Mouse (Mus musculus) kidney, adult 8-10 months (tissue): ENCODE results near the gene Celf2.

Source experiments
- DNase-seq, 2 experiments: peaks; one replicate each; pipeline ENCODE4 v3.0.0; 2022

Celf2 gene

DNA sequence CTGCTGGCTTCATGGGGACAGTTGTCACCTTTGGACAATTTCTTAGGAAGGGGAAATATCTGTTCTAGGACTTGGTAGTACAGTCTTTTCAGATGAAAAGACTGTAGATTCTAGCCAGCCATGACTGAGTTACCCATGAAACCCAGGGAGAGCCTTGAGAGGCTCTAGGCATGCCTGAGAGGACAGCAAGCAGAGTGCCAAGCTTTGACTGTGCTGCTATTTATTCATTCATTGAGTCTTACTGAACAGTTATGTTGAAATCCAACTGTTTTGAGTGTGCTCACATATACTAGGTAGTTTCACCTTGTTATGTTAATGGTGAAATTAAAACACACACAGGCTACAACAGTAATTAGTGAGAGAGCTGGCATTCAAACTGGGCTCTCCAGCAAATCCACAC, 971.3 kb downstream of the Celf2 start:
- DNase-seq = no peak

DNA sequence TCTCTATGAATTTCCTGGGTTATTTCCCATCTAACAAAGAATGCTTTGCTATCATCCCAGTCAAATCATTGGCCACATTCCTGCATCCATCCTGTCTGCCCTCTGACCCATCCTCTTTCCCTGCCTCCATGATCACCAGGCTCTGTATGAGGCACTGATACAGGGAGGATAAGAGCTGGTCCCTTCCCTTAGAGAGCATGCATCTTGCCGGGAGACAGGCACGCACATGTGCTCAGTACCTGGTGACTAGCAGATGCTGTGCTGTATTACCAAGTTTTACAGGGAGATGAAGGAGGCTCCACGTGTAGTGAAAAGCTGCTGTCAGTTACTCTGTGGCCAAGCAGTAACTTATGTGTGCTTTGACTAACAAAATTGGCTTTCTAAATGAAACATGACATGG, 972.0 kb downstream of the Celf2 start:
- DNase-seq = no peak

DNA sequence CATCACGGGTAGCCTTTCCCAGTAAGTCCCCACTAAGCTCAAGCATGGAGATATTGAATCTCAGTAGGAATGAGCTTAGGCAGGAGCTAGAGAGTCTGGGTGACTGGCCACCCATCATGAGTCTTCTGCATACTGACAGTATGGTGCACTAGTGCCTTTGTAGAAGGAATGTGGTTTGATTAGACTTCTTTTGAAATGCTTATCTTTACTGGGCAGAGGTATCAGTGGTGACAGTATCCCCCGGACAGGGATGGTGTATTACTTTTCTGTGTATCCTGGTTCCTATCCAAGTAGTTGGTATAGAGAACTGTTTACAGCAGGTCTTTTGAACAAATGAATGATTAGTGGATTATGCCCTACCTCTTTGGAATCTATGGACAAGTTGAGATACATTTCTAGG, 973.0 kb downstream of the Celf2 start:
- no peak for DNase-seq

DNA sequence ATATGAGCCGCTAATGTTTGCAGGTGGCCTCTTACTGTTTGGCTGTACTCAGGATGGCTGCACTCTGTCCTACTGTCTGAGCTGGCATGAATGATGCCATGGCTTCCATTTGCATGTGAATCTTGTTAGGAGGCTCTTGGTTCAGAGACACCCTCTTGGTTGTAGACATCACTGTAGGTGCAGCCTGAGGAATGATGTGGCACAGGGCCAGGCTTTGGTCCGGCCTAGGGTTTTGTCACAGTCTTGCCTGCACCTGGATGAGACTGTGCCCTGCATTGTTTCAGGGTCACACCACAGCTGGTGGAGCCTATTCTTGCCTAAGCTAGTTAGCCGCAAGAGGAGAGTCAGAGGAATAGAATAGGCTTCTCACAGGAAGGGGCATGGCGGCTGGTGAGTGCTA, 977.0 kb downstream of the Celf2 start:
- DNase-seq = no peak

DNA sequence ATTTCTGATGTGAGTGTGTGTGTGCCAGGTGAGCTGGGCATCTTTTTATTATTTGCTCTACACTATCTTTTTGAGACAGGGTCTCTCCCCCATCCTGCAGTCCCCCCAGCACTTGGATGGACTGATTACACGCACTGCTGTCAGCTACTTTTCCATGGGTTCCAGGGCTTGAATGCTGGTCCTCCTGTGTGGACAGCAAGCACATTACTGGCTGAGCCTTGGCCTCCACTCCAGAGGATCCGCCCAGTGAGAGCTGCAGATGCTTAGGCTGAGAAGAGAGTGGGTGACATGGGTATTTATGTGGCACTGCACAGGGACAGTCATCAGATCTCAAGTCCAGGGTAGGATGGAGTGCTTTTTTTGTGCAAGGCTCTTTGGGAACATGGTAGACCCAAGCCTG, 981.3 kb downstream of the Celf2 start:
- DNase-seq = no peak

DNA sequence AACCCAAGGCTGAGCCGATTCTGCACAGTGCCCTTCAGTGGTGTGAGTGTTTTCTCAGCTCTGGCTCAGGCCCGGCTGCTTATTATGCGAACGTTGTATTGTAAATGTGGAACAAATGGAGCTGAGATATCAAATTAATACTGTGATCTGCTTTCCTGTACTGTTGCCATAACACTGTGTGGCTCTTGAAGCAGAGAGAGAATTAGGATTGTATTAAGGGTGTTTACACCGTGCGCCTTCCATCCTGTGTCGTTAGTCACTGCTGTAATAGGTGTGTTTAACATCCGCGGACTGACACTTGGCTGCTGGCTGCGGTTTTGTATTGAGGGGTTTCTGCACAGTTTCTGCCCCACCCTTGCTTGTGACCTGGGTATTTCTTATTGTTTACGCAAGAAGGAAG, 982.5 kb downstream of the Celf2 start:
- no peak for DNase-seq

DNA sequence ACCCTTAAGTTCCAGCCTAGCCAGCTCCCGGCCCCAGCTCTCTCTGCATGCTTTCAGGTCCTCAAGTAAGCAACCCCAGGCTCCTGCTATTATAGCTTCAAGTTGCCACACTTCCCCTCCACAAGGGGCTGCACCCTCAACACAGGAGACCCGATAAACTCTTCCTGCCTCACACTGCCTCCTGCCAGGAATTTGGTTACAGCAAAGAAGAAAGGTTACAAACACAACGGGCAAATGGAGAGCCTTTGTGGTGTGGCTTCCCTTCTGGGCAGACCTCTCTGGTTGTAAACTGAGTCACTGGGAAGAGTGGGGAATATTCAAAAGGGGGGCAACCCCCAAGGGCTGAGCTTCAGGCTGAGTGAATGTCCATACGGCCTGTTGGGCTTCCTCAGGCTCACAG, 983.1 kb downstream of the Celf2 start:
- no peak for DNase-seq

DNA sequence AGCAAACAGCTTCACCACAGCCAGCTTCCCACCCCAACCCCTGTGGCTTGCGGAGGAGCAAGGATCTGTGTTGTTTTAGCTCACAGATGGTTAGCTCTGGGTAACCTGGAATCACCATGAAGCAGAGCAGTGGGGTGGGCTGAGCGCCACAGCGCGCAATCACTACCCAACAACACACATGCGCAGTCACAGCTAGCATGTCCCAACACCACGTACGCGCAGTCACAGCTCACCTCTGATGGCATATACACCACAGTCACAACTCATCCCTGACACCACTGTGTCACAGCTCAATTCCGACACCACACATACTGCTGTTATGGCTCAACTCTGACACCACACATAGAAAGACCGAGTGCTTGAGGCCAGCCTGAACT, 985.5 kb downstream of the Celf2 start:
- no peak for DNase-seq

DNA sequence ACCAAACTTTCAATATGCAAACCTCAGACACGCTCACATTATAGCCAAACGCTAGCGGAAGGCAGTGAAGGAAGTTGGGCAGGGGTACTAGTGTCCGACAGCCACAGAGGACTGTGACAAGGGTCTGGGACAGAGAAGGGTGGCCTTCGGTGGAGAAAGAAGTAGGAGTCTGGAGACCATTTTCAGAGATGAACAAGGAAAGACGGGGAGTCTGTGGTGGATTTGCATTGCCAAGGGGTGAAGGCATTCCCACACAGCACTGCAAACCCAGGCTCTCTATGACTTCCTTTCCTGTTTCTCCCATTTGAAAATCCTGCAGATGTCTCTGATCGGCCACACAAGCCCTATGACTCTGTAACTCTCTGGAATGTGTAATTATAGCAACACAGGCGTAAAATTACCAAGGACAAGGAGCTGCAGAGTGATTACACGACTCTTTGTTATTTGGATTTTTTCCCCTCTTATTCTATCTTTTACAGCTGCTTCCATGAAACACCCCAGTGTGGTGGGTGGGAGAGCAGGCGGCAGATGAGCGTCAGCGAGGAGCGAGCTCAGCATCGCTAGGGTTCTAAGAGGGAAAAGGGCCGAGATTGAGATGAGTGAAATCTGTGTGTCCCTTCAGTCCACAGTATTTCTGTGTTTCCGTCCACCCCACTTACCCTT, 986.0 kb downstream of the Celf2 start:
- no peak for DNase-seq

DNA sequence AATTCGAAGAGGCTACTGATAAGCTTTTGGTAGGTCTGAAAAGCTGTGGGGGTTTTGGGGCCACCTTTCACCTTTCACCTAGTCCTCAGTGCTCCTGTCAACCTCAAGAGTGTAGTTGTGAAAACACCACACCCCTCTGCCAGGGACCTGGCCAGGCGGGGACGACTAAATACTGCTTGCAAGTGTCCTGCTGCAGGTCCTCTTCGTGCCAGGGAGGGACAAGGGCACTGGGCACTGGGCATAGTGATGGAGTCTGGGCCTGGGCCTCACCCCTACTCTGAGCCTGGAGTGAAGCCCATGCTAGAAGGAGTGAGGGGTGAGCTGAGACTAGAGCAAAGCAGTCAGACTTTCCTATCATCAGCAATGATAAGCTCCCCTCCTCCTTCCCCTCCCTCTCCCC, 987.0 kb downstream of the Celf2 start:
- DNase-seq = no peak

DNA sequence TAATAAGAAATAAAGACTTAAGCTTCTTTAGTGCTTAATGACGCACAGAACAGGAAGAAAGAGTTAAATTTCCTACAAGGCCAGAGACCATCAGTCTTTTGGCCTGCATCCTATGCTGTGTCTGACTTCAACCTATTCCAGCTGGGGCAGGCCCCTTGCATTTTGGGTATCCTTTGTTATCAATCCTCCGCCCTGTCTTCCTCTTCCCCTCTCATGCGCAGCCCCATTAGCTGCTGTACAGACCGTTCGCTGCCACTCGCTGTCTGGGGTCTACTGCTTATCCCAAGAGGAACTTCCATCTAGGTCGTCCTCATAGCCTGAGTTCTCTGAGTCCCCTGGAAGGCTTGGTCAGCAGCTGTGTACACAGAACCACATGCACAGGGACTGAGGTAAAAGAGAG, 996.2 kb downstream of the Celf2 start:
- no peak for DNase-seq

DNA sequence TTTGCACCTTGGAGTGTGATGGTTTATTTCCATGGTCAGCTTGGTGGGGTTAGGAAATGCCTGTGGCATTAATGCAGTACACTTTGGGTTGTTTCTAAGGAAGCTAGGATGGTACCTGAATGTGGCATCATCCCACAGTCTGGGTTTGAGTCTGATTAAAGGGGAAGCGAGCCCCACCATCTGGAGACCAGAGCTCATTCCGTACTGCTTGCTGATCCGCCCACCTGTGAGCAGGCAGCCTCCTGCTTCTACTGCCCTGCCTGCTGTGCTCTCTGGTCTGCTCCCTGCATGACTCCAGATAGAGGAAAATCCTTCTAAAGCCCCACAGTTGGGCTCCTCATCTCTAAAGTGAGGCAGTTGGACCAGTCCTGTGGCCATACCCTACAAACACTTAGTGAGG, 1002.3 kb downstream of the Celf2 start:
- DNase-seq = no peak

DNA sequence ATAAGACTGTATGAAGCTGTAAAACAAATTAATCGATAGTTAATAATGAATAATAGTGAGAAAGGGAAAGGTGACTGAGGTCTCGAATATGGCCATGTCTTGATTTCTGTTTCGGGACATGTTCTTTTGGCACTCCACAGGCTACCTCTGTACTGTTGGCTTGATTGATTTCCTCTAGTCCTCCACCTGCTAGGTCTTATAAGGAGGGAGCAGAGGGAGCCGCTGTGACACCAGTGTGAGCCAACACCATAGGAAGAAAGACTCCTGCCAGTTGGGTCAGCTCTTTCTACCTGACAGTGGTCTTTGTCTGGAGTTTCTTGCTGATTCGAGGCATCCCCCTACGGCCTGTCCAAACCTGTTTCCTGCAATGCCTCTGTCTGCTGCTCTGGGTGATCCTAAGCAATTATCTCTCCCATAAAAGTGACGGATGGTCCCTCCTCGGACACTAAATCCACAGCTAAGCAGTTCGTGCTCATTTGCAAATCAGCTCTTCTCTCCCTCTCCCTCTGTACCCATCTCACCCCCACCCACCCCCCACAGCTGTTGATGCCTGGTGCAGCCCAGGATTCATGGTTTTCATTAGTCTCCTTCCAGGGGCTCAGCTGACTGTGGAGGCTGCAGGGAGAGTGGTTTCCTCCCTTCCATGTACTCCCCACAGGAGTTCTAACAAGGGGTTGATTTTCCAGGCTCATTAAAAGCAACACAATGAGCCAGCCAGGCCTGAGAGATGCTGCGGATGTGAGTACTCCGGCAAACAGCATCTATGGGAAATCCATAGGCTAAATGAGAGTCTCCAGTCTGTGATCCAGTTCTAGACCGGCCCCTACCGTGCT, 1003.2 kb downstream of the Celf2 start:
- no peak for DNase-seq

DNA sequence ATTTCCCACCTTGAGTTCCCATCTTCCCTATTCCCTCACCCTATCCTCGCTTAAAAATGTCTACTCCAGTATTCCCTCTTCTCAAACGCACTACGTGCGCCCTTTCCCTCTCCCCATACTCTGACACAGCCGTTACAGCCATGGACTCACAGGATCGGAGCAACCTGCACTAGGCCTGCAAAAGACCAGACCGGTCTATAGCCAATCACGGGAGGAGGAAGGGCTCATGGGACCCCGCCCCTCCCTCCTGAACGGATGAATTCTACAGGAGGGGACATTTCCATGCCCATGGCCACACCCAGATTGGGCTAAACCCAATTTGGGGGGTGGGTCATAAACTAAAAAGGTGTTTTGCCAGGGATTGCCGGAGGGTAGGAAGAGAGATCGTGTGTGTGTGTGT, 1003.8 kb downstream of the Celf2 start:
- no peak for DNase-seq

DNA sequence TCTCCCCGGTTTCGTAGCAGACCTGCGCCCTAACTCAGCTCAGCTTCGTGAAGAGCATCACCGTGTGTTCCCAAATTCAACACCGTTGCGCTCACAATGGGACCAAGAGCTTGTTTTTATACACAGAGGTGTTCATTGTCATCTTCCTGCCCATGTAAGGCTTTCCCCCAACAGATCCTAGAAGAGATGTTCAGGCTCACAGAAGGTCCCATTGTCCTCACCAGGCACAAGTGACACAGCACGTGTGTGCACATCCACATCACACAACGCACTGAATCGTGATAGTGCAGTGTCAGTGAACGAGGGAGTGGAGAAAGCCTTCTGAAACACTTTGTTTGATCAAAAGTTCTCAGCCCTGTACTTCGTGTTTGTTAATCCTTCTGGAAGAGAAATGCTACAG, 1011.3 kb downstream of the Celf2 start:
- no peak for DNase-seq

DNA sequence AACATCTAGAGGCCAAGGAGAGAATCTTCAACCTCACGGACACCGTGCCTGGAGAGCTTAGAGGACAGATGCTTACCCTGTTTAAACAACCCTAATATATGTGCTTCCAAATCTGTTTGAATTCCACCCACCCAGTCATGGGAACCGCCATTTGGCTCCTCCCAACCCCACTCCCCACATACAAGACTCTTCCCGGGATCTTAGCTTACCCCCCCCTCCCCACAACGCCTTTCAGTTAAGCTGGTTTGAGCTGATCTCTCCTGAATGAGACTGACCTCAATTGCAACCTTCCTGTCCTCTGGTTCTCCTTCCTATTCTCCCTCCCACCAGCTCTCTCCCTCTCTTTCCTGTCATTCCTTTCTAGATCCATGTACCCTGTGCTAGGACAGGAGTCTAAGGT, 1011.7 kb downstream of the Celf2 start:
- DNase-seq = no peak

DNA sequence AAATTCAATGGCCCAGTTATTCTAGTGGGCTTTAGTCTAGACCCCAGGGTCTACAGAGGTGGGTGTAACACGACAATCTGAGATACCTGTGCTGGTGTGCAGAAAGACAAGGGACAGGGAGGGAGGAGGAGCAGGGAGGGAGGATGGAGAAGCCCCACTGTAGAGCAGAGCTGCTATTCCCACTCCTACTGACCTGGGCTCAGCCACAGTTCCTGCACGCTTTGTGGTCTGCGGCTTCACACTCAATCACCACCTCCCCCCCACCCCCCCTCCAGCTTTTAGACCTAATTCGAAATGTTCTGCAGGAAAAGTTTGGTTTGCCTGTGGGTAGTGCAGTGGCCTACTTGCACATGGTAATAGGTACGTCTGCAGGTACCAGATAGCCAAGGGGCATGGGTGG, 1015.5 kb downstream of the Celf2 start:
- no peak for DNase-seq

DNA sequence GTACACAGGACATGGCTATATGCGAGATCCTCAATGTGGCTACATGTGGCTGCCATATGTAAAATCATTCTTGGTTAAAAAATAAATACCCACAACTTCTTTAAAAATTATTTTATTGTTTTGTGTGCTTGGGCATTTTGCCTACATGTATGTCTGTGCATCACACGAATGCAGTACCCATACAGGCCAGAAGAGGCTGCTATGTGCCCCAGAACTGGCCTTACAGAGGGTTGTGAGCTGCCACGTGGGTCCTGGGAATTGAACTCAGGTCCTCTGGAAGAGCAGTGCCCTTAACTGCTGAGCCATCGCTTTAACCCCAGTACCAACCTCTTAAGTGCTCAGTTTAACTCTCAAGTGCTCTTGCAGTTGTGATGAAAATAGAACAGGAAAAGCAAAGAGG, 1018.5 kb downstream of the Celf2 start:
- no peak for DNase-seq

DNA sequence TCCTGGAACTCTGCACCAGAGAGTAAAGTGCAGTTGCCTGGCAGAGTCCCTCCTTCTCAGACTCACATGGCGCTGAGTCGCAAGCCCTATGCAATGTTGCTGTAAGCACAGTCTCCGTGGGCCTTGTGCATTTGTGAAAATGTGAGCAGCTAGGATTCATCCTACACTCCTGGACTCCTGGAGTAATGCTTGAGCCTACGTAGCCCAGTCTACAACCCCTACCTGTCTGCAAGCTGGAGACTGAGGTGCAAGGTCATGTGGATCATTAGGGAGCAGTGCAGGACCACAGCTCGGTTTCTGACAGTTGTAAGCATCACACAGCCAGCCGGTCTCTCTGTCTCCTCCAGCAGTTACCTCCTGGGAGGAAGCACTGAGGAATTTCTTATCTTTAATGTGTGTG, 1019.3 kb downstream of the Celf2 start:
- DNase-seq = no peak
